Mouse (Mus musculus) colon, adult 2 months (tissue): ENCODE data around the gene Cwc22. TPM values are rescaled to one million over a fixed set of nuclear protein-coding genes. Genes with fewer than 3 reads are reported as not detected.

ENCODE experiments used
- polyA plus RNA-seq: library from polyadenylated mRNA; depleted of rRNA; stranded (reverse); fragments of >200 nt; gene quantifications from 2 replicates; pipeline ENCODE4 v1.2.3, GENCODE M21; 2012; rRNA removed

Gene Cwc22
- 2.1 and 2.6 TPM in 2 replicates for polyA plus RNA-seq

DNA sequence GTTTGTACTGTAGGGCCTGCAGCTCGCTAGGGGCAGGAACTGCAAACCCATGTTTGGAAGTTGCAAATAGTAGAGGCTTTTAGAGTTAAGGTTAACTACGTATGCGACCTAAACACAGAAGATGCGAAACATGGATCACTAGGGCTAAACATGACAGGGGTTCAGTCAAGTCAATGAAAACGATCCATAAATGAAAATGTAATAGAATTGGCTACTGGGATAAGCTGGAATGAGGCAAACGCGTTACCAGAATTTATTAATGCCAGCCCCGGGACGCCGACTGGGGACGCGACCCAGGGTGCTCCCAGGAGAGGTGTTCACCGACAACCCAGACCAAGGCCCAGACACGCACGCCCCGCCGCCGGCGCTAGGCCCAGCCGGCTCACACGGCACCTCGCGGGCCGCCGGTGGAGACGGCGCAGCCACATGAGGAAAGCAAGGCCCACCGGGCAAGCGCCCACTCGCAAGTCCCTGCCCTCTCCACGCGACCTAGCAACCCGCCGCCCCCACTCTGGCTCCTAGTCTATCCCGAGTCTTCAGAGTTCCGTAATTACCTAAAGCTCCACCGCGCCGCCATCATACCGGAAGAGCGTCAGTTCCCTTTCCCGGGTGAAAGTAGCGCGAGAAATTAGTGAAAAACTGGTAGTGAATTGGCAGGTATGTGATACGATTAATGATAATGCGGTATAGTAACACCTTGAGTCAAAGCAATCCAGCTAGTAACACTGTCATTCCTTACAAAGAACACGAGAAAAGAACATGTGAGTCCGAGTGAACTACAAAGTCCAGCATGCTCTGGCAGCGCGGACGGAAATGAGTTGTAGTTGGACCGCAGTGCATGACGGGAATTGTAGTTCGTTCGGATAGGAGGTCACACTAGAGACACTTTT lies at the start of gene Cwc22:
TSS of gene Cwc22 (minus strand) at position 780 of the 890 bp plus-strand sequence.

Other genes starting within 250 kb of the Cwc22 start
- gene Zfp385b, start 126.7 kb downstream of the Cwc22 start, polyA plus RNA-seq: 4.2 and 4.6 TPM in 2 replicates